Mouse (Mus musculus) brown adipose tissue, adult 24 weeks (tissue): ENCODE results near the gene Dock3. TPM values are rescaled to one million over a fixed set of nuclear protein-coding genes. Genes with fewer than 3 reads are reported as not detected.
A peak's percentile ranks its signal among the peaks of the same experiment; 100 is the strongest.
"Not testable (repeated sequence)": the region's sequence is repeated elsewhere in the genome, so short reads cannot be mapped to it uniquely, and the experiment has no call there.

ENCODE experiments used
- H3K27ac ChIP-seq: fragments of 200-500 bp; replicated peaks from 2 replicates; pipeline ENCODE4 v1.5.1; 2012; ENCODE audit warnings: low read depth, mild to moderate bottlenecking, low read length
- H3K4me1 ChIP-seq: fragments of 200-500 bp; 2 replicates; pipeline ENCODE4 v1.6.1; 2012; ENCODE audit warnings: low read length, mixed read lengths; ENCODE audit not compliant: control insufficient read depth, insufficient read depth, insufficient read length
- H3K4me3 ChIP-seq: fragments of 200-500 bp; 2 replicates; pipeline ENCODE4 v1.5.1; 2012; ENCODE audit warnings: low read depth, mild to moderate bottlenecking, low read length, moderate library complexity; ENCODE audit not compliant: insufficient read depth
- polyA plus RNA-seq: library from polyadenylated mRNA; stranded (reverse); fragments of >200 nt; gene quantifications from 2 replicates; pipeline ENCODE4 v1.2.4, GENCODE M21; 2012; ENCODE audit not compliant: missing spikeins, insufficient read depth, insufficient read length

Dock3 gene
- polyA plus RNA-seq, 1 experiment = not detected

DNA sequence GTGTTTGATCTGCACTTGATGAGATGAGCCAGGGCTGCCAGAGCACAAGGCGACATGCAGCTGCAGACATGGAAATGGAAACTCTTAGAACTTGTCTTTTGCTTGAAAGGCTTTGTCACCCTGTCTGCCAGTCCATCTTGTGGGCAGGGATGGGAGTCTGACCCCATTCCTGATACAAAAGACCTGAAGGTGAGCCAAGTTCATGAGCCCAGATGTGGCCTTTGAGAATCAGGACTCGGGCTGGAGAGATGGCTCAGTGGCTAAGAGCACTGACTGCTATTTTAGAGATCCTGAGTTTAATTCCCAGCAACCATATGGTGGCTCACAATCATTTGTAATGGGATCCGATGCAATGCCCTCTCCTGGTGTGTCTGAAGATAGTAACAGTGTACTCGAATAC is 13.6 kb upstream of the Dock3 start:
- Histone ChIP-seq H3K4me3 (no peak overlapping the region), H3K4me1 (no peaks in the 10 kb centered on the region), H3K27ac (no peak overlapping the region)

DNA sequence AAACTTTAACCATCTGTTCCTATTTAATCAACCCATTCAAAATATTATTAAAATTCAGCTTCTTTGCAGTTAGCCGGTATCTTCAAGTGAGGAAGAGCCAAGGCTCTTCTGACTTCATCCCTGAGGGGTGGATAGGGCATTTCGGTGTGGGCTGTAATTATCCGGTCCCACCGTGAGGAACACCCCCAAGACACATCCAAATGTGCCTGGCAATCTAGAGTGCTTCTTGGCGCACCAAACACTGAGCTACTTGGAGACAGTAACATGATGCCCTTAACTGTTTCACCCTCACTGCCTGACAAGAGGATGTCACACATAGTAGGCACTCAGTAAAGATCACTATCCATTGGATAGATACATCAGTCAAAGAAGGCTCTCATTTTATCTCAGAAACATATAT is 4.4 kb upstream of the Dock3 start:
- no peak overlapping the region for H3K4me3 ChIP-seq
- no peak overlapping the region for H3K27ac ChIP-seq
- no peaks in the 10 kb centered on the region for H3K4me1 ChIP-seq

DNA sequence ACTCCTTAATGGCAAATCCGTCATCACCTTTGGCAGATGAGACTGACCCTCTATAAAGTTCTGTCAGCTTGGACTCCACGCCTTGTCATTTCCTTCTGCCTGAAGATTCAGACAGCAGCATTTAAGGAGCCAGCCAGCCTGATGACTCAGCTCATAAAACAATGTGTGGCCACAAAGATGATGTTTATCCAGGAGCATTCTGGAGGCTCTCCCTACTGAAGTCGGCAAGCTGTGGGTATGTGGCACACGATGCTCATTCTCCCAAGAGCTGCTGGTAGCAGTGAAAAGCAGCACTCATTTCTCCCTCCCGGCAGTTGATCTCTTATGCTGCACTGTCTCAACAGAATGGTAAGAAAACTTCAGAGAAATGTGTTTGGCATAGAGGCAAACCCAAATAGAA is 3.6 kb upstream of the Dock3 start:
- Histone ChIP-seq H3K4me3 (no peak overlapping the region), H3K4me1 (no peaks in the 10 kb centered on the region), H3K27ac (no peak overlapping the region)

DNA sequence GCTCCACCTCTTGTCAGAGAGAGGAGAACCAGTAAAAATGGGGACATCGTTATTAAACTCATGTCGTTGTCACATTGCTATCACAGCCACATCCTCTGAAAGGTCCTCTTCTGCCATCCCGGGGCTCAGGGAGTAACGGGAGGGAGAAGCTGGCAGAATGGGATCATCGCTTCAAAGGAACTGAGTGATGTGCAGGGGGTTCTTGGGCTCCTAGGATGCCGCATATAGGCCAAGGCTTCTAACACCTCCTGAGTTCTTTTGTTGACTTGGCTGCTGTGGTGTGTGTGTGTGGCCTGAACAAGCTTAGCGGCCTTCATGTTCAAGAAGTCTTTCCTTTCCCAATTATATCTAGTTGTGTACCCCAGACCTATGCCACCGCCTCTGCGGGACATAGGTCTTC is 431 bp upstream of the Dock3 start:
- Histone ChIP-seq H3K4me3 (peak overlapping the region; percentile 70), H3K4me1 (no peaks in the 10 kb centered on the region), H3K27ac (no peak overlapping the region)

DNA sequence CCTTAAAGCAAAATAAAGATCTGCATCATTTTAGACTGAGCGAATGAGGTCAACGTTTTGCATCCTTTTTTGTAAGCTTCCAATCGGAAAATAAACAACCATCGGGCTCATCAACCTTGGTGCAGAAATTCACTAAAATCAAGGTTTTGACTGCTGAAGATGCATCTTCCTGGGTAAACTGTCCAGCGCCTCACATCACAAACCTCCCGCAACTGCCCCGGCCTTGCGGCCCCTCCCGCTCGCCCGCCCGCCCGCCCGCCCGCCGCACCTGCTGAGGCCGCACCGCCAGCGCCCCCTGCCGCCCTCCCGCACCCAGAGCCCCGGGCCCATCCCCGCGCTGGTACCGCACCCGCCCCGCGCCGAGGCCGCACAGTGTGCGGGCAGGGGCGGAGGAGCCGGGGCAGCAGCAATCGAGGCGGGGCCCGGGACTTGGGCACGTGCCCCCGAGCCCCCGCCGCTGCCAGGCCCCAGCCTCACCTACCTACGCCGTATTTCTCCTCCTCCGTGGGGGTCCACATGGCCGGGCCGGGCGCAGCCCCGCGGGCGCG is 644 bp downstream of the Dock3 start:
- no peak overlapping the region for H3K27ac ChIP-seq
- H3K4me3 ChIP-seq = peak overlapping the region; percentile 70
- no peaks in the 10 kb centered on the region for H3K4me1 ChIP-seq

DNA sequence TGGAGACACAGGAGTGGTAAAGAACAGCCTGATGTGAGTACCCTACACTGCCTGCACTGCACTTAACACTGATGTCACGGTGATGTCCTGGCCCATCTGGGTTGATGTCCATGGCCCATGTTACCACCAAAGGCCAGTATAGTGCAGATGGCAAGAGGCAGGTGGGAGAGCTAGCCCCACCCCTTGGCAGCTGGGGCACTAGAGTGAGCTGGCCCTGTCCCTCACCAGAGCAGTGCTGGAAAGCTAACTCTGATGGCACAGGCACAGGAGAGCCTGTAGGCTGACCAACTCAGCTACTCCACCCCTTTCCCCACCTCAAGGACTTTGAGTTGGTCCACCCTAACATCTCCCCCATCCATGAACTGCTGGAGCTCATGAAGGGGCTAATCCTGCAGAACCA is 7.1 kb downstream of the Dock3 start:
- Histone ChIP-seq H3K4me3 (no peak overlapping the region), H3K4me1 (no peaks in the 10 kb centered on the region), H3K27ac (no peak overlapping the region)

DNA sequence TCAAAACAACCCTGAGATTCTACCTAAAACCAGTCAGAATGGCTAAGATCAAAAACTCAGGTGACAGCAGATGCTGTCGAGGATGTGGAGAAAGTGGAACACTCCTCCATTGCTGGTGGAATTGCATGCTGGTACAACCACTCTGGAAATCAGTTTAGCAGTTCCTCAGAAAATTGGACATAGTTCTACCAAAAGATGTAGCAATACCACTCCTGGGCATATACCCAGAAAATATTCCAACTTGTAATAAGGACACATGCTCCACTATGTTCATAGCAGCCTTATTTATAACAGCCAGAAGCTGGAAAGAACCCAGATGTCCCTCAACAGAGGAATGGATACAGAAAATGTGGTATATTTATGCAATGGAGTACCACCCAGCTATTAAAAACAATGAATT is 56.9 kb downstream of the Dock3 start:
- H3K27ac ChIP-seq, H3K4me1 ChIP-seq, H3K4me3 ChIP-seq: not testable (repeated sequence)

DNA sequence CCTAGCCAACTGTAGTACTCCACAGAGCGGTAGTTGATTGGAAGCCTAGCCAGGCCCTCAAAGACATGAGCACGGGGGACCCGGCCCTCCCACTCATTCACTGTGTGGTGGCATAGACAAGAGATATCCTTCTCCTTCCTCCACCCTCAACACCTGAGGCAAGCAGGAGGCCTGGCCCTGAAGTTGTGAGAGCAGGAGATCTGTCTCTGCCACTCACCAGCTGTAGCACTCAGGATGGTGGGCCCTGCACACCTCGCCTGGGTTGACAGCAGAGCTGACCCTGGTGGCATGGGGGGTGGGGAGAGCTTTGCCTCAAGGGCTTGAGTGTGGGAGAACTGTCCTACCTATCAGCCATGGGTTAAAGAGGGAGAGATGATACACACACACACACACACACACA is 65.9 kb downstream of the Dock3 start:
- H3K27ac ChIP-seq = no peak overlapping the region
- no peaks in the 10 kb centered on the region for H3K4me1 ChIP-seq
- no peak overlapping the region for H3K4me3 ChIP-seq

DNA sequence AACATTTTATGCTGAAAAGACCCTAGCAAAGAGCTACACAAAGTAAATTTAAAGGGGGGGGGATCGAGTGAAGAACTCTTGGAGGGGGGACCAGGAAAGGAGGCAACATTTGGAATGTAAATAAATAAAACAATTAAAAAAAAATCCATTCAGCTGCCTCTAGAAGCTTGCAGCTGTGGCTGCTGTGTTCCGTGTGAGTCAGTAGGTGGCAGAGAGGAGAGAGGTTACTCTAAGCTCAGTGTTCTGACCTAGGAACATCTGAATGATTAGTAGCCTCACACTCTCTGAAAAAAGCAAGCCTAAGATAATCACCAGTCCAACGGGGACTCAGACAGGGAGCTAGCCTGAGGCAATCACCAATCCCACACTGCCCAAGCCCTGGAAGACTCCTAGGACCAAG is 66.9 kb downstream of the Dock3 start:
- Histone ChIP-seq H3K27ac (no peak overlapping the region), H3K4me1 (no peaks in the 10 kb centered on the region), H3K4me3 (no peak overlapping the region)

DNA sequence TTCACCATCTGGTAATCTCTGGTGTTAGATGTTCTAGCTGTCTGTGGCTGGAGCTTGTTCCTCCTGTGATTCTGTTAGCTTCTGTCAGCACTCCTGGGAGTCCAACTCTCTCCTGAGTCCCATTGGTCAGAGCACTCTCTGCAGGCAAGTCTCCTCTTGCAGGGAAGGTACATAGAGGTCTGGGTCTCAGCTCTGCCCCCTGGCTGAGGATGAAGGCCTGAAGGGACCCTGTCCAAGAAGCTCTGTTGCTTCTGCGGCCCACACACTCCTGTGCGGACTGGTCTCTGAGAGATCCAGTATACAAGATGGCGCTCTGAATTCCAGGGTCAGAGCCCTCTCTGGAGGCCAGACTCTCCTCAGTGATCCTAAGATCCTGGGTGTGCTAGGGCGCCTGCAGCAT is 75.3 kb downstream of the Dock3 start:
- H3K4me3 ChIP-seq, H3K27ac ChIP-seq, H3K4me1 ChIP-seq: not testable (repeated sequence)

DNA sequence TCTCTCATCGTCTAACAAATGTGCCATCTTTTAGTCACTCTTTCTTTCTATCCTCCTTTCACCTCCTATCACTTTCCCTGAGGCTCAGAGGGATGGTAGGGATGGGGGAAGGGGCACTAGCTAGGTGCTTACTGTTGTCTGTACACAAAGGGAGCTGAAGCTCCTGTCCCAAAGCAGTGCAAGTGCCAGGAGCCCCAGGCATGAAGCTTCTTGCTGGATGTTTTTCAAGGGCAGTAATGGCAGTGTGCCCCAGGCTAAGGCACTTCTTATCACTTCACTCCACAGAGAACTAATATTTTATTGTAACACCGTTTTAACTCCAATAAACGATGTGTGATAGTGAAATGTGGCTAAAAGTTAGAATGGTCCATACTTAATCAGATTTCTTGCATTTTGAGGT is 118.9 kb downstream of the Dock3 start:
- Histone ChIP-seq H3K4me3 (no peak overlapping the region), H3K4me1 (no peaks in the 10 kb centered on the region), H3K27ac (no peak overlapping the region)

DNA sequence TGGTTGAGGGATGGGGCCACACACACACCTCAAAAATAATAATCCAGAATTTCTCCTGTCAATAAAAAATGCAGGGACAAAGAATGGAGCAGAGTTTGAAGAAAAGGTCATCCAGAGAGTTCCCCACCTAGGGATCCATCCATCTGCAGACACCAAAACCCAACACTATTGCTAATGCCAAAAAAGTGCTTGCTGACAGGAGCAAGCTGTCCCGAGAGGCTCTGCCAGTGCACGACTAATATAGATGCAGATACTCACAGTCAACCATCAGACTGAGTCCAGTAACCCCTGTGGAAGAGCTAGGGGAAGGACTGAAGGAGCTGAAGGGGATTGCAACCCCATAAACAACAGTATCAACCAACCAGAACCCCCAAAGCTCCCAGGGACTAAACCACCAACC is 119.7 kb downstream of the Dock3 start:
- H3K4me1 ChIP-seq = no peaks in the 10 kb centered on the region
- no peak overlapping the region for H3K27ac ChIP-seq
- no peak overlapping the region for H3K4me3 ChIP-seq

DNA sequence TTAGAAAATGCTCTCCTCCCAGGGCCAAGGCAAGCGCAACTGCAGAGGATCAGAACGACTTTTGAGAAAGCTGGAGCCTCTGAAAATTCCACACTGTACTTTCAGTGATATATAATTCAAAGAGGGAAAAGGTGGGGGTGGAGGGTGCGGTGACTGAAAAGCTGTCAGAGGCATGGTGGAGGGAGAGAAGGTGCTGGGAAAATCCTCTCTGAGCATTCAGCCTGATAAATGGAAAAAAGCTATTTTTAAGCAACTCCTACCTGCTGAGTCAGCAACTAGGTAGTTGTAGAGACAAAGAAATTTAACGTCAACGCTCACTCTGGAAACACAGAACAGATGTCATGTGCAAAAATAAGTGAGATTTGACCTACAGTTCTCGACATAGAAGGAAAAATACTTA is 132.2 kb downstream of the Dock3 start:
- Histone ChIP-seq H3K27ac (no peak overlapping the region), H3K4me3 (no peak overlapping the region), H3K4me1 (no peaks in the 10 kb centered on the region)

DNA sequence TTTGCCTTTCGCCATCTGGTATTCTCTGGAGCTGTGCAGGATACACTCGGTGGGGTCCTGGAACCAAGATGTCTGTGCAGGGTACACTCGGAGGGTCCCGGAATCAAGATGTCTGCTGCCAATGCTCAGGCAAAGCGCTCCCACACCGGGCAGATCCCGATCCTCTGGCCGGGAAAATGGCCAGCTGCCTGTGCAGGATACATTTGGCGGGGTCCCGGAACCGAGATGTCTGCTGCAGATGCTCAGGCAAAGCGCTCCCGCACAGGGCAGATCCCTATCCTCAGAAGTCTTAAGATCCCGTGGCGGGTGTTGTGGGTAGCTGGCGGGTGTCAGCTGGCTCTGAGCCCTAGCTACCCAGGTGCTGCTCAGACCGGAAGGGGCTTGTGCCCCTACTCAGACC is 142.3 kb downstream of the Dock3 start:
- not testable (repeated sequence) for H3K27ac ChIP-seq, H3K4me1 ChIP-seq, H3K4me3 ChIP-seq

DNA sequence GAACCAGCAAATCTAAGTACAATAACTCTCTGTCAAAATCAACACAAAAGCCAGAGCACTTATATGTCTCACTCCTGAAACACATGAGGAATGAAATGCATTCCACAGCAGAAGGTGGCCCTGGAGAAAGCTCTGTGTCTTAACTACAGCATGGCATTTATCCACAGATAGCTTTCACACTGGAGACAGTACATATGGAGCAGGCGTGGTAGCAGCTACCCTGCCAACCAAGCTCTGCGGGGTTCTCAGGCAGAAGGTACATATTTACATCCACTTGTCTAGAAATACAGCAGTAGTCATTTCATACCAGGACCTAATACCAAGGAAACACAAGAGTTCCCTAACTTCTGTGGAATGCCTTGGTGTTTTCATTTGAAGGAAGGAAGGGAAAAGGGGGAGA is 144.2 kb downstream of the Dock3 start:
- no peak overlapping the region for H3K4me3 ChIP-seq

DNA sequence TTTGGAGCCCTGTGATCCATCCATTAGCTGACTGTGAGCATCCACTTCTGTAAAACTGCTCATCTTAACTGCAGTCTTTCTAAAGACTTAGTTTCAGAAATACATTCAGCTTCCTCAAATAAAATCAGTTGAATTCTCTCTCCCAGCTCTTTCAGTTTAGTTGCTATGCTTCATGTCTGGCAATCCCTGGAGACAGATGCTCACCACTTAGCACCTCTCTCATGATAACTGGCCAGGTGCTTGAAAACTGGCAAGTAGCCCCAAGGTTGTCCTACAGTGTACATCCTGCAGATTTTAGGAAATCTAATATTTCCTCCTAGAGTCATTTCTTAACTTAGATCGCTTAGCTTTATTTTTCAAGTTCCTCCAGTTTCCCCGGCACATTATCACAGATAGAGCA is 193.8 kb downstream of the Dock3 start:
- H3K4me3 ChIP-seq = no peak overlapping the region
- H3K4me1 ChIP-seq = no peaks in the 10 kb centered on the region
- no peak overlapping the region for H3K27ac ChIP-seq

More for the DNA sequence above, 144.2 kb downstream of the Dock3 start:
- no peak overlapping the region for H3K27ac ChIP-seq
- H3K4me1 ChIP-seq = no peaks in the 10 kb centered on the region

DNA sequence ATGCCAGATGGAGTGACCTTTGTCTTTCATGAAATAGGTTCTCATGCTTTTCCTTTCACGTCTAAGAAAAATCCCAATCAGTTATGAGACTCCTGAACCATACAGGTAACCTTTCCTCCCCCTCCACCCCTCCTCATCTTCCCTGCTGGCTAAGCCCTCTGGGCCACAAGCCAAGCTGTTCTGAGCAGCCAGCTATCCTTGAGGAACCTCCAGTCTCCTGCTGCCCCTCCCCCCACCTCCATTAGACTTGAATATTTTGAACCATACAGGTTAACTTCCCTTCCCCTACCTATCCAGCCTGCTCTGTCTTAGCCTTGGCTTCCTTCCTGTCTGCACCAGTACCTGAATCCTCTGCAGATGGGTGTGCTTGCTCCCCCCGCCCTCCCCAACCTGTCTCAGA is 204.1 kb downstream of the Dock3 start:
- Histone ChIP-seq H3K27ac (no peak overlapping the region), H3K4me3 (no peak overlapping the region), H3K4me1 (no peaks in the 10 kb centered on the region)
